Mouse (Mus musculus) liver, adult 2 months (tissue): ENCODE measurements around the gene Add2.

Source experiments
- CTCF ChIP-seq: fragments of 200-500 bp; IDR thresholded peaks from 2 replicates; pipeline ENCODE4 v1.5.1; 2011; ENCODE audit warnings: low read depth, low read length, control low read depth
- POLR2A ChIP-seq: fragments of 200-500 bp; IDR thresholded peaks from 2 replicates; pipeline ENCODE4 v1.6.1; 2011; ENCODE audit warnings: low read length, control low read depth; ENCODE audit not compliant: insufficient read depth; ENCODE audit errors: extremely low read depth

GRCm38 (mm10) chr6:86058475-86058874 is 30.0 kb downstream of the Add2 start:
- no peak for TF ChIP-seq CTCF
- no peak for TF ChIP-seq POLR2A
